Mouse (Mus musculus) heart, adult 18-20 months (tissue): ENCODE measurements around the gene Sema5b. TPM values are rescaled to one million over a fixed set of nuclear protein-coding genes. Genes with fewer than 3 reads are reported as not detected.
A peak's percentile ranks its signal among the peaks of the same experiment; 100 is the strongest.

Source experiments
- DNase-seq, 2 experiments: peaks; one replicate each; pipeline ENCODE4 v3.0.0; 2021 to 2022; ENCODE audit warnings: mixed read lengths in 1 of 2
- total RNA-seq, 2 experiments: library from RNA; stranded (reverse); gene quantifications; 2 replicates each; pipeline ENCODE4 v1.2.3; 2021

The Sema5b gene
- total RNA-seq, 2 experiments from 2014 or later = 3.2 to 3.8 TPM

DNA sequence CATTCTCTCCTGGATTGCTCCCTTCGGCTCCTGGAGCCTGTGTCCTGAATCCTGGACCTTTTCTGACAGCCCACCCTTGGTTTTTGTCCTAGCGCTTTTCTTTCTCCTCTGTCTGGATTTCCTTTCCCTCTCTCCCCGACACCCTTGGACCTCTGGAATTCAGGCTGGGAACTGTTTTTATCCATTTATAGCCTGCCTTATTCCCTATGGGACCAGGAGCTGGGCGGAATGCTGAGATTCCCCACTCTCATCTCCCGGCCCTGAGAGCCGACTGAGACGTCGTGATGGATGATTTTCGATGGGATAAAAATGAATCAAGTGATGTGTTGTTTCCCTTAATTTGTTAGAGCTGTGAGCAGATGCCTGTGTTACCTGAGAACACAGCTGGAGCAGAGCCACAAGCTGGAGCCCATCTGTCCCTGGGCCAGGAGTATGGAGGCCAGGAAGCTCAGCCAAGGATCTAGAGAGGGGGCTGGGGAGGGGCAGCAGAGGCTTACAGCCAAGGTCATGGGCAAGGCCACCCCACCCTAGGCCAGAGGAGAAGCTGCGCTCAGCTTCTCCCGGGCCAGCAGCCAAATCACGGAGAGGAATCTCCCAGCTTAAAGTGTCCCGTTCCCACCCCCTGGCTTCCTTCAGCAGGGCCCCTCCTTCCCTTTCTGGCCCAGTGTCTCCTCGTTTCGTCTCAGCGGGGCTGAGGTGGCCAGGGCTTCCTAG, 89.7 kb downstream of the Sema5b start:
- DNase-seq = peak; percentile 56 to 61

GRCm38 (mm10) chr16:35633058-35633457, 92.1 kb downstream of the Sema5b start:
- no peak for DNase-seq

DNA sequence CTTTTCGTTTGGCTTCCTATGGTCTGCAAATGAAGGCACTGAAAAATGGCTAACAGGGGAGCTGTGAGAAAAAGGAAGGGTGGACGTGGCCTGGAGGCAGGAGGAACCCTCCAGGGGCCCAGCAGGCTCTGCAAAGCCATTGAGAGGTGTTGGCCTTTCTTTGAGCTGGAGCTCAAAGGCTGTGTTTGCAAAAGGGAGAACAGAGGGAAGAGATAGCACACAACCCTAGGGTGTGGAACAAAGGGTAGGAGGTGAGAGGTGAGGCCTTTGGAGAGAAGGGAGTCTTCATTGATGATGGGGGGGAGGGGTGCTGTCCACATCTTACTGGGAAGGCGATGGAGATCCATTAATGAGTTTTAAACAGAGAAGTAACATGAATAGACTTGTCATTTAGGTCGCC, 94.0 kb downstream of the Sema5b start:
- DNase-seq = no peak

GRCm38 (mm10) chr16:35639505-35639904, 98.6 kb downstream of the Sema5b start:
- no peak for DNase-seq

GRCm38 (mm10) chr16:35648862-35649261, 107.9 kb downstream of the Sema5b start:
- no peak for DNase-seq

DNA sequence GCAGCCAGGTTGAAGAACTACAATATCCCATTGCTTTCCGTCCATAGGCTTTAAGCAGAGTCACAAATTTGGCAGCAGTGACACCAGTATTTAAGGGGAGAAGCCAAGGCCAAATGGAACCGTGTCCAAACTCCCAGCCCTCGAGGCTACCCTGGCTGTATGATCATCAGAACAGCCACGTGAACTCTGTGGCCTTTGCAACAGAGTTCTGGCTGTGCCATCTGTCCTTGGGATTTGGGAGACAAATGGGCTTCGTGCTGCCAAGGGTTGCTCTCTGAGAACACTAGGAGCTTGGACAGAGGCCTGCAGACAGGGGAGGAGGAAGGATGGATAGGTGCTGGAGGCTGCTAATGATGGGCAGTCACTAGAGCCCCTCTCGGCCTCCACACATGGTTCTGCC, 111.3 kb downstream of the Sema5b start:
- DNase-seq = peak; percentile 50 to 78

DNA sequence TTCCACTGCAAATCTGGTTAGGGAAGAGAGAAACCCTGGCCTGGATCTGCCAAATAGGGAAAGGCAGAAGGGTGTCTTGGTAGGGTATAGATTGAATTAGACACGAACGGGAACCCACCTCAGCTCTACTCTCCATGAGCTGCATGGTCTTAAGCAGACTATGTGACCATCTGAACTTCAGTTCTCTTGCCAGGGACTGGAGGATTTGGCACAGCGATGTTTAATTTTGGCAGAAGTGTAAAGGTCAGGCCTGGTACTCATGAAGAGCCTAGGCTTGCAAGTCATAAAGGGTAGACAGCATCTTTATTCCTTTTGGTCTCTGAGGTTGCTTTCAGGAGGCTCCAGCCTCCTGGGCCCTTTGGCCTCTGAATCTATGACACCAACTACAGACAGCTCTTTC, 111.8 kb downstream of the Sema5b start:
- DNase-seq = no peak

- no peak for DNase-seq
Observed at GRCm38 (mm10) chr16:35653951-35654350, 113.0 kb downstream of the Sema5b start.

GRCm38 (mm10) chr16:35660222-35660621, 119.3 kb downstream of the Sema5b start:
- DNase-seq = no peak

DNA sequence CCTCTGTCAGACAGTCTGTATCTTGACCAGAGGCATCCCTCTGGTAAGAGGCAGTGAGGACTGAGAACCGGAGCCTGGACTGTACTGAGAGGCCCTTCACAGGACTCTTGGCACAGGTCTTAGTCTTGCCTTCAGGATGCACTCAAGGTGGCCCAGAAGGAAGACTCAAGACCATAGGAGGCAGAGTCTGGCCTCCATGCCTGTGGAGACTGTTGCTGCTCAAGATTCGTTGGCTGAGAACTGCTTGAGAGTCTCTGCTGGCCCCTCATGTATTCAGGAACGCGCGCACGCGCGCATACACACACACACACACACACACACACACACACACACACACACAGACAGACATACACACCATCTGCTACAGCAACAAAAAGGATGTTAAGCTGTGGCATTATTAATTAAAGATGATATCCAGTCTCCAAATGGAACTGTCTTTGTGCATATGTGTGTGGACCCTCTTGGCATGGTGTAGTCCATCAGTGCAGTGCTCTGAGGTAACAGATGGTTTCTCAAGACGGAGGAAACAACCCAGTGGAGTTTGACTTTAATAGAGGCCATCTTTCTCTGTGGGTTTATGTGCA, 123.0 kb downstream of the Sema5b start:
- no peak for DNase-seq

GRCm38 (mm10) chr16:35664847-35665246, 123.9 kb downstream of the Sema5b start:
- no peak for DNase-seq

DNA sequence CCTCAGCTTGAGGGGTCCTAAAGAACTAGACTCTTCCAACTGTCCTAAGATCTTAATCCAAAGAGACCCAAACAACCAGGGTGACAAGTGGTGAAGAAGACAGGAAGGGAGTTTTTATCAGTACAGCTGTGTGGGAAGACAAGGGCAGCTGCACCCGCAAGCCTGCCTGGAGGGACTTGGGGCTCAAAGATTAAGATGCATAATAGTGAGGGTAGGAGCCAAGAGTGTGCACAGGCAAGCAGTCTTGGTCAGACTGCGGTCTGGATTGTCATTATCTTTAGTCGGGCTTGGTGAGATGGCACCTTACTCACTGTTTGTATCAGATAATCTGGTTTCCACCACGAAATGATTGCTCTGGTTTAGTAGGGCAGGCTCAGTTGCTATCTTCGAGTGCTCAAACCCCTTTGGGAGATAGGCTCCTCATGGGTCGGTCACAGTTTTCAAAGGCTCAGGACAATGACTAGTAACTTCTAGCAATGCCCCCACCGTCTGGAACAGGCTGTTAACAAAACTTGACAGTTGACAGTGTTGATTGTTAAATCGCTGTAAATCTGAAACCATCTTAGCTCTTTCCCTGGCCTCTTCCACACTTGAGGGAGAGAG, 136.7 kb downstream of the Sema5b start:
- no peak for DNase-seq

DNA sequence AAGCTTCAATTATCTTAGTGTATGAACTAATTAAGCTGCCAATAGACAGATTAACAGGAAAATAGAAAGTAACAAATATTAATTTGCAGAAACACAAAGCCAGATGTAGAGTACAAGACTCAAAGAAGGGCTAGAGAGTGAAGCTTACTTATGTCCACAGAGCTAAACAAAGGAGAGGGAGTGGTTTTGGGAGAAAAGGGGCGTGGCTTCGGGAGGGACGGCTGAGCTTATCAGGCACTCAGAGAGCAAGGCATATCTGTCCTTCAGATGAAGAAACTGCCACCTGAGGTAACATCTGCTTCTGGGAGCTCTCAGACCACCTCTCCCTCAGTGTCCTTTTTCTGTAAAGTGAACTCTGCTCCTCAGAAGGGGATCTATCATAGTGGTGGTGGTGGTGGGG, 137.5 kb downstream of the Sema5b start:
- DNase-seq = no peak

- peak; percentile 70 to 80 for DNase-seq
Observed at GRCm38 (mm10) chr16:35681327-35682108, 140.6 kb downstream of the Sema5b start.

GRCm38 (mm10) chr16:35685027-35685426, 144.1 kb downstream of the Sema5b start:
- DNase-seq = no peak

DNA sequence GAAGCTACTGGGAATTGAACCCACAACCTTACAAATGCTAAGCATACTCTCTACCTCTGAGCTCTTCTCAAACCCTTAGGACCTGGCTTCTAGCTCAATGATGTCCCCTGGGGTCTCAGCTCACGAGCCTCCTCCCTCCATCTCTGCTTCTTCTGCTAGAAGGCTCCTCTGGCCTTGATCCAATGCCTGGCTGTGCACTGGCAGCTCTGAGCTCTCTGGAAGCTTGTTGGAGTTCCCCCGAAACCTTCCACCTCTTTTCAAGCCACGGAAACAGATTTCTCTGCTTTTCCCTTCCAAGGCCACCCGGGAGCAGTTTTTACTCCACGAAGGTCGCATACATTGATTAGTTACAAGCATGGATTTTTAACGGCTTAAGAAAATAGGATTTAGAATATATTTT, 145.5 kb downstream of the Sema5b start:
- no peak for DNase-seq

DNA sequence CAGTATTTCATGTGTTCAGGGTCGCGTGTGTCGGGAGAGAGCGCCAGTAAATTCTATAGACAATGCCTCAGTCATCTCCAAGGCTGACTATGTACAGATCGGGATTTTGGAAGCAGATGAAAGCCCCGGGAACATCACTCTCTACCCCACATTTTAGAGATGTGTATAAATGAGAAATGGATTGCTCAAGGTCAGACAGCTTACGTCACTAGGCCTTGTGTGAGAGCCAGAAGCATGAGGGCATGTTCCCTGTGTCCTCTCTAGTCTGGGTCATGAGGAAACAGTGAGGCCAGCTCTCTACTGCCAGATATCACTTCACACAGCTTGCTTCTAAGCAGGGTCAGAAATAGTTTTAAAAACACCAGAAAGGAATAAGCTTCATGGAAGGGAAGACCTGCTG, 150.7 kb downstream of the Sema5b start:
- DNase-seq = no peak

DNA sequence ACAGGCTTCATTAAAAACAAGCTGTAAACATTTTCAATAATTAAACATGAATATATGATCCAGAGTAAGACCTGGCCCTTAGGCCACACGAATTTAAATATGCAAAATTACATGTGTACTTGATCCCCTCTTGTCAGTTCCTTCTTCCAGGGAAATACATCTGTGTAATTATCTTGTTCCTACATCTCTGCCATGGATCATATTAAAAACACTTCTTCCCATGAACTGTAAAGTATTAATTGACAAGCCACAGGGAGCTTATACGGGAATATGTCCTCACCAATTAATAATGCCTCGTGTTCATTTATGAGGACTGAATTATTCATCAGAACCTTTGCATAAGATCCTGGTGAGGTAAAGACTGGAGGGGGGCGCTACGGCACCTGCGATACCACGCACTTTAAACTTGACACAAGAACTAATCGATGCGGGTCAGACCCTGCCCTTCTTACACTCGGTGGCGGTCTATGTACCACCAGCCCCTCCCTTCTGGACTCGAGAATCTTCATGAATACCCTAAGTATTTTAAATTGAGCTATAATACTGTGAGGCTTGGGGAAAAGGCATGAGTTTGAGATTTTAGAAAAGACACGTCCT, 153.4 kb downstream of the Sema5b start:
- no peak for DNase-seq

- no peak for DNase-seq
Observed at GRCm38 (mm10) chr16:35696103-35696502, 155.2 kb downstream of the Sema5b start.

GRCm38 (mm10) chr16:35701823-35702222, 160.9 kb downstream of the Sema5b start:
- DNase-seq = no peak

GRCm38 (mm10) chr16:35703763-35704679, 163.1 kb downstream of the Sema5b start:
- DNase-seq = no peak
